ENCODE assay signal across 9 mouse cellular contexts in the genomic region with DNA sequence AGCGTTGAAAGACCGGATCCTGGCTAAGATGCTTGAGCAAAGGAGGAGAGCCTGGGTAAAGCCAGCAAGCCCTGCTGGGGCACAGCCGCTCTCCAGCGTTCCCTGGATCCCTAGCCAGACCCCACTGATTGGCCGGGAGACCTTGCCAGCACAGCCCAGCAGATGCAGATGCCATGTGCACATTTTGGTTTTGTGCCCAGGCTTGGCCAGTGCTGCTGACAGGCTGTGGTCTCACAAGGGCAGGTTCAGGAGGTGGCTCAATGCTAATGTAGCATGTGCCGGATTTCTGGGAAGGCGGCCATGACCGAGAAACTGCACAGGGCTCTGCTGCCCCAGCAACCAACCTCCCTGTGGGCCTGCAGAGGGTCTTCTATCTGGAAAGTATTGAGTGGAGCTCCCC.
DNase-seq lines count a peak whose midpoint lies in the region; ATAC-seq and TF ChIP-seq lines count a peak whose summit lies in the region.
"Had no signal": no experiment of that assay in that cellular context is flagged by ENCODE, and none has a peak within 500 bp of the region (broad histone marks: within the 10 kb centered on the region; RNA-seq: fewer than 3 reads in every experiment).

No protein-coding gene starts in this region.

- peaks cover 5% of the 10 kb centered on the region; the same call in 1 of the 2 replicates for H3K79me2 ChIP-seq in heart, adult 2 months (replicated peaks; ENCODE audit: control insufficient read depth, insufficient read depth, low read length)

- no peaks in the 10 kb centered on the region for H3K27me3 ChIP-seq in heart, adult 2 months (ENCODE audit: control insufficient read depth, insufficient read depth, low read length)
- no peaks in the 10 kb centered on the region for H3K27me3 ChIP-seq in heart, embryonic 12.5 days (replicated peaks)
- H3K27me3 ChIP-seq: CH12.LX had no signal

- peak overlapping the region; percentile 26; the same call in 1 of the 2 replicates for H3K27ac ChIP-seq in heart, adult 2 months
- no peak overlapping the region for H3K27ac ChIP-seq in heart, embryonic 12.5 days (ENCODE audit: poor library complexity, severe bottlenecking)

- intact Hi-C loops in heart, adult 2 months (cut with DNase I): no loop called here

- no peaks in the 10 kb centered on the region for H3K36me3 ChIP-seq in heart, adult 2 months (ENCODE audit: control insufficient read depth, insufficient read depth, low read length)
- peaks cover 3% of the 10 kb centered on the region; the same call in 1 of the 2 replicates for H3K36me3 ChIP-seq in heart, embryonic 12.5 days

- H3K9me3 ChIP-seq in heart, embryonic 12.5 days (replicated peaks): 0 out of 2 replicates have a peak, but pooled peaks cover 7% of the 10 kb centered on the region

- no peak overlapping the region for H3K9ac ChIP-seq in heart, adult 2 months (ENCODE audit: low read depth, low read length)
- no peak overlapping the region for H3K9ac ChIP-seq in heart, embryonic 12.5 days

- peaks cover 5% of the 10 kb centered on the region for H3K4me1 ChIP-seq in heart, adult 2 months (ENCODE audit: control insufficient read depth, insufficient read depth, low read length)
- peaks cover 42% of the 10 kb centered on the region for H3K4me1 ChIP-seq in heart, embryonic 12.5 days (replicated peaks)

- H3K4me2 ChIP-seq in heart, embryonic 12.5 days: no peak overlapping the region

- 63% methylated on average over 8 of the region's 8 CpGs for WGBS in heart, adult 2 months
- WGBS in heart, embryonic 12.5 days: 89% methylated on average over 8 of the region's 8 CpGs

- TF ChIP-seq POLR2A in heart, adult 2 months (IDR thresholded peaks at IDR 0.05; ENCODE audit: insufficient read depth, low read depth, low read length): no peak

- H3K4me3 ChIP-seq in heart, adult 2 months: no peak overlapping the region
- H3K4me3 ChIP-seq in heart, embryonic 12.5 days: no peak overlapping the region

- no peak for ATAC-seq in heart, embryonic 12.5 days (ENCODE audit: insufficient number of reproducible peaks, low FRiP score)
- ATAC-seq in megakaryocyte-erythroid progenitor cell, adult 5-6 weeks (replicated peaks; ENCODE audit: low FRiP score, low TSS enrichment, poor library complexity, severe bottlenecking): no peak

- TF ChIP-seq EP300 in heart, adult 2 months (IDR thresholded peaks at IDR 0.05; ENCODE audit: insufficient read depth, low read depth, low read length): peak; percentile 88

- DNase-seq in heart, adult 2 months: peak; percentile 77 to 88
- DNase-seq in MN1 (ENCODE audit: low spot score): peak; percentile 93
- peak; percentile 96 to 98 for DNase-seq in cerebellum, postnatal 14 days
- DNase-seq in heart, adult 9 months (ENCODE audit: low spot score in 2 of 2): peak; percentile 87 to 89
- peak; percentile 43 to 80 for DNase-seq in left cerebral cortex, adult 8-10 months (ENCODE audit: low spot score in 2 of 2)
- no peak for DNase-seq in thymus, postnatal 25 days

- no peak for TF ChIP-seq CTCF in heart, adult 2 months (IDR thresholded peaks at IDR 0.05)
